Mouse (Mus musculus) kidney, adult 2 months (tissue): ENCODE measurements around the gene Uqcrq.

Experiments used
- CTCF ChIP-seq: fragments of 200-500 bp; conservative IDR thresholded peaks from 2 replicates; pipeline ENCODE4 v1.5.1; 2011; ENCODE audit warnings: low read depth, mild to moderate bottlenecking, control low read depth, low read length, moderate library complexity, mixed read lengths; ENCODE audit not compliant: insufficient read depth, insufficient read length
- POLR2A ChIP-seq: fragments of 200-500 bp; IDR thresholded peaks from one replicate; pipeline ENCODE4 v1.6.1; 2011; ENCODE audit warnings: low read depth, low read length, control low read depth

- TF ChIP-seq CTCF (no peak), POLR2A (peak; percentile 90)
These were observed at the start of gene Uqcrq, which contains the start of gene Gdf9 for GRCm38 (mm10) chr11:53430670-53431346.
